36 mouse cellular contexts compared by ENCODE assay signal in the genomic region with DNA sequence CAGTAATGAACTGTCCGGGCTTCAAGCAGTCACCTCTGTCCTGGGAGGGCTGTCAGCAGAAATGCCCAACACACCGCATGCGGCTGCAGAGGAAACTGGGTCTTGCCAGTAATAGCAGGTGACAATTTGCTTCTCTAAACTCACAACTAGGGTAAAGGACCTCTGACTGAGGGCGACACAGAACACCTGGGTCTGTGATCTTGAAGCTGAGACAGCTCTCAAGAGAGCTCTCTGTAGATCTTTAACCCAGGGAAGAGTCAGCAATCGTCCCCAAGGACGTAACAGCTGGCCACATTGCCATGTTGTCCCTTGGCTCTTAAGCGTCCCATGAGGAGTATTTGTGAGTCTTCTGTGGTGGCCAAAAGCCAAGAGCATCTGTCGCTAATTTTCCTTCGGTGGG. TPM values are rescaled to one million over a fixed set of nuclear protein-coding genes. Genes with fewer than 3 reads are reported as not detected.
"Had no signal": no experiment of that assay in that cellular context is flagged by ENCODE, and none has a peak within 500 bp of the region (broad histone marks: within the 10 kb centered on the region; RNA-seq: fewer than 3 reads in every experiment).

No protein-coding gene starts in this region.

- H3K27ac ChIP-seq: heart, embryonic 13.5 days; heart, embryonic 15.5 days; hindbrain, embryonic 10.5 days; hindbrain, embryonic 12.5 days; hindbrain, embryonic 13.5 days; hindbrain, embryonic 14.5 days; hindbrain, embryonic 15.5 days; hindbrain, postnatal 0 days; intestine, embryonic 15.5 days; kidney, embryonic 15.5 days; kidney, postnatal 0 days; layer of hippocampus, adult 2 months; left cerebral cortex, adult 2 months had no signal

- H3K4me3 ChIP-seq: heart, embryonic 12.5 days; heart, embryonic 13.5 days; heart, embryonic 15.5 days; hindbrain, embryonic 10.5 days; hindbrain, embryonic 12.5 days; hindbrain, embryonic 13.5 days; hindbrain, embryonic 15.5 days; intestine, embryonic 15.5 days; kidney, embryonic 15.5 days; layer of hippocampus, adult 2 months; left cerebral cortex, adult 2 months had no signal

- H3K9me3 ChIP-seq: heart, embryonic 12.5 days; heart, embryonic 13.5 days; heart, embryonic 15.5 days; hindbrain, embryonic 10.5 days; hindbrain, embryonic 12.5 days; hindbrain, embryonic 13.5 days; hindbrain, embryonic 15.5 days; intestine, embryonic 15.5 days; kidney, embryonic 15.5 days had no signal

- H3K27me3 ChIP-seq: heart, embryonic 15.5 days; hindbrain, embryonic 12.5 days; hindbrain, embryonic 13.5 days; hindbrain, embryonic 15.5 days; intestine, embryonic 15.5 days had no signal

- H3K9ac ChIP-seq: heart, embryonic 12.5 days; heart, embryonic 13.5 days; heart, embryonic 15.5 days; hindbrain, embryonic 12.5 days; hindbrain, embryonic 13.5 days; hindbrain, embryonic 14.5 days; hindbrain, embryonic 15.5 days; intestine, embryonic 15.5 days; kidney, embryonic 15.5 days had no signal

- DNase-seq: heart, postnatal 10 days; heart, postnatal 14 days; heart, postnatal 36 days; heart, postnatal 4 days; kidney, adult 11 months; kidney, adult 18-20 months; kidney, adult 2 months; kidney, adult 8-10 months; kidney, adult 9 months; kidney, postnatal 10 days; kidney, postnatal 14 days; kidney, postnatal 25 days; kidney, postnatal 36 days; kidney, postnatal 4 days; layer of hippocampus, adult 9-11 months; layer of hippocampus, postnatal 36 days had no signal

- H3K36me3 ChIP-seq: heart, embryonic 12.5 days; heart, embryonic 13.5 days; heart, embryonic 15.5 days; hindbrain, embryonic 10.5 days; hindbrain, embryonic 12.5 days; hindbrain, embryonic 13.5 days; hindbrain, embryonic 15.5 days; intestine, embryonic 15.5 days; kidney, embryonic 15.5 days had no signal

- H3K4me2 ChIP-seq: heart, embryonic 11.5 days; heart, embryonic 12.5 days; heart, embryonic 13.5 days; heart, embryonic 15.5 days; hindbrain, embryonic 12.5 days; hindbrain, embryonic 13.5 days; hindbrain, embryonic 14.5 days; hindbrain, embryonic 15.5 days; intestine, embryonic 15.5 days; kidney, embryonic 15.5 days had no signal

RNA-seq across cellular contexts. Expression of a gene that starts 4.9 kb away (rescaled TPM):
- total RNA-seq: hematopoietic stem cell, adult 5-6 weeks; hindbrain, postnatal 0 days; layer of hippocampus, postnatal 10 days had no signal
- polyA plus RNA-seq: inflammation-experienced regulatory T-cells, adult 6 months; intestine, embryonic 14.5 days; intestine, postnatal 0 days had no signal
